Mouse (Mus musculus): ENCODE data around the gene Dnajb7. TPM values are rescaled to one million over a fixed set of nuclear protein-coding genes. Genes with fewer than 3 reads are reported as not detected.

Dnajb7 gene
- polyA plus RNA-seq, 1 experiment from 2014 or later: 1.6 TPM

GRCm38 (mm10) chr15:81374621-81375020 lies 33.5 kb downstream of the Dnajb7 start:
- WGBS: 89% methylated on average over 11 of the region's 11 CpGs
- peaks cover 10% of the 10 kb centered on the region for H3K36me3 ChIP-seq (ENCODE audit: control insufficient read depth, insufficient read depth, low read length)
- no peak for ATAC-seq

GRCm38 (mm10) chr15:81370356-81370755 lies 37.7 kb downstream of the Dnajb7 start:
- Histone ChIP-seq H3K4me2 (ENCODE audit: low read depth, low read length) (no peak overlapping the region), H3K9me3 (ENCODE audit: control insufficient read depth, low read length) (no peaks in the 10 kb centered on the region), H3K4me3 (ENCODE audit: low read length) (no peak overlapping the region), H3K36me3 (ENCODE audit: control insufficient read depth, insufficient read depth, low read length) (peaks cover 9% of the 10 kb centered on the region), H3K27ac (ENCODE audit: low read length) (no peak overlapping the region), H3K4me1 (ENCODE audit: control insufficient read depth, insufficient read depth, low read length) (0 out of 2 replicates have a peak, but pooled peaks cover 2% of the 10 kb centered on the region), H3K27me3 (replicated peaks; ENCODE audit: control insufficient read depth, insufficient read depth, low read length) (no peaks in the 10 kb centered on the region), H3K9ac (ENCODE audit: low read depth, low read length) (no peak overlapping the region)
- ATAC-seq: no peak
- WGBS: 64% methylated on average over 1 of the region's 1 CpGs

More at GRCm38 (mm10) chr15:81374621-81375020, 33.5 kb downstream of the Dnajb7 start:
- H3K4me3 ChIP-seq (ENCODE audit: low read length): no peak overlapping the region
- no peak overlapping the region for H3K9ac ChIP-seq (ENCODE audit: low read depth, low read length)
- no peaks in the 10 kb centered on the region for H3K9me3 ChIP-seq (ENCODE audit: control insufficient read depth, low read length)
- no peaks in the 10 kb centered on the region for H3K4me1 ChIP-seq (ENCODE audit: control insufficient read depth, insufficient read depth, low read length)
- no peak overlapping the region for H3K27ac ChIP-seq (ENCODE audit: low read length)
- no peak overlapping the region for H3K4me2 ChIP-seq (ENCODE audit: low read depth, low read length)
- no peaks in the 10 kb centered on the region for H3K27me3 ChIP-seq (replicated peaks; ENCODE audit: control insufficient read depth, insufficient read depth, low read length)

- Histone ChIP-seq H3K4me3 (ENCODE audit: low read length) (no peak overlapping the region), H3K4me1 (ENCODE audit: control insufficient read depth, insufficient read depth, low read length) (0 out of 2 replicates have a peak, but pooled peaks cover 2% of the 10 kb centered on the region), H3K9ac (ENCODE audit: low read depth, low read length) (no peak overlapping the region), H3K36me3 (ENCODE audit: control insufficient read depth, insufficient read depth, low read length) (peaks cover 9% of the 10 kb centered on the region), H3K27ac (ENCODE audit: low read length) (no peak overlapping the region), H3K27me3 (replicated peaks; ENCODE audit: control insufficient read depth, insufficient read depth, low read length) (no peaks in the 10 kb centered on the region), H3K9me3 (ENCODE audit: control insufficient read depth, low read length) (no peaks in the 10 kb centered on the region), H3K4me2 (ENCODE audit: low read depth, low read length) (no peak overlapping the region)
- ATAC-seq: no peak
- 70% methylated on average over 1 of the region's 1 CpGs for WGBS
These were observed 39.5 kb downstream of the Dnajb7 start for GRCm38 (mm10) chr15:81368601-81369000.

- ATAC-seq: no peak
- Histone ChIP-seq H3K9ac (ENCODE audit: low read depth, low read length) (no peak overlapping the region), H3K4me2 (ENCODE audit: low read depth, low read length) (no peak overlapping the region), H3K27ac (ENCODE audit: low read length) (no peak overlapping the region), H3K4me3 (ENCODE audit: low read length) (no peak overlapping the region), H3K27me3 (replicated peaks; ENCODE audit: control insufficient read depth, insufficient read depth, low read length) (no peaks in the 10 kb centered on the region), H3K9me3 (ENCODE audit: control insufficient read depth, low read length) (no peaks in the 10 kb centered on the region), H3K36me3 (ENCODE audit: control insufficient read depth, insufficient read depth, low read length) (peaks cover 9% of the 10 kb centered on the region), H3K4me1 (ENCODE audit: control insufficient read depth, insufficient read depth, low read length) (0 out of 2 replicates have a peak, but pooled peaks cover 6% of the 10 kb centered on the region)
- 75% methylated on average over 4 of the region's 4 CpGs for WGBS
These were observed 41.9 kb downstream of the Dnajb7 start for GRCm38 (mm10) chr15:81366241-81366640.

GRCm38 (mm10) chr15:81365246-81365645 lies 42.9 kb downstream of the Dnajb7 start:
- H3K36me3 ChIP-seq (ENCODE audit: control insufficient read depth, insufficient read depth, low read length): peaks cover 5% of the 10 kb centered on the region
- H3K27ac ChIP-seq (ENCODE audit: low read length): no peak overlapping the region
- WGBS: 77% methylated on average over 8 of the region's 8 CpGs
- no peak overlapping the region for H3K9ac ChIP-seq (ENCODE audit: low read depth, low read length)
- peaks cover 10% of the 10 kb centered on the region; the same call in 1 of the 2 replicates for H3K4me1 ChIP-seq (ENCODE audit: control insufficient read depth, insufficient read depth, low read length)
- H3K4me2 ChIP-seq (ENCODE audit: low read depth, low read length): no peak overlapping the region
- ATAC-seq: 0 out of 2 replicates have a peak, but pooled peaks have one; percentile 37
- no peaks in the 10 kb centered on the region for H3K9me3 ChIP-seq (ENCODE audit: control insufficient read depth, low read length)
- no peak overlapping the region for H3K4me3 ChIP-seq (ENCODE audit: low read length)
- H3K27me3 ChIP-seq (replicated peaks; ENCODE audit: control insufficient read depth, insufficient read depth, low read length): no peaks in the 10 kb centered on the region

- ATAC-seq: no peak
- Histone ChIP-seq H3K4me3 (ENCODE audit: low read length) (no peak overlapping the region), H3K4me1 (ENCODE audit: control insufficient read depth, insufficient read depth, low read length) (peaks cover 11% of the 10 kb centered on the region; the same call in 1 of the 2 replicates), H3K27me3 (replicated peaks; ENCODE audit: control insufficient read depth, insufficient read depth, low read length) (no peaks in the 10 kb centered on the region), H3K27ac (ENCODE audit: low read length) (no peak overlapping the region), H3K36me3 (ENCODE audit: control insufficient read depth, insufficient read depth, low read length) (peaks cover 5% of the 10 kb centered on the region; the same call in 1 of the 2 replicates), H3K9me3 (ENCODE audit: control insufficient read depth, low read length) (no peaks in the 10 kb centered on the region), H3K9ac (ENCODE audit: low read depth, low read length) (no peak overlapping the region), H3K4me2 (ENCODE audit: low read depth, low read length) (no peak overlapping the region)
- 79% methylated on average over 1 of the region's 1 CpGs for WGBS
These were observed 43.8 kb downstream of the Dnajb7 start for GRCm38 (mm10) chr15:81364271-81364670.

- Histone ChIP-seq H3K9me3 (ENCODE audit: control insufficient read depth, low read length) (no peaks in the 10 kb centered on the region), H3K36me3 (ENCODE audit: control insufficient read depth, insufficient read depth, low read length) (peaks cover 5% of the 10 kb centered on the region; the same call in 1 of the 2 replicates), H3K4me2 (ENCODE audit: low read depth, low read length) (no peak overlapping the region), H3K27me3 (replicated peaks; ENCODE audit: control insufficient read depth, insufficient read depth, low read length) (no peaks in the 10 kb centered on the region), H3K27ac (ENCODE audit: low read length) (no peak overlapping the region), H3K9ac (ENCODE audit: low read depth, low read length) (no peak overlapping the region), H3K4me1 (ENCODE audit: control insufficient read depth, insufficient read depth, low read length) (peaks cover 14% of the 10 kb centered on the region; the same call in 1 of the 2 replicates), H3K4me3 (ENCODE audit: low read length) (no peak overlapping the region)
- ATAC-seq: no peak
- WGBS: 74% methylated on average over 1 of the region's 1 CpGs
These were observed 45.6 kb downstream of the Dnajb7 start for GRCm38 (mm10) chr15:81362501-81362900.

- WGBS: 28% methylated on average over 10 of the region's 10 CpGs
- Histone ChIP-seq H3K4me3 (ENCODE audit: low read length) (no peak overlapping the region), H3K9me3 (ENCODE audit: control insufficient read depth, low read length) (no peaks in the 10 kb centered on the region), H3K4me2 (ENCODE audit: low read depth, low read length) (peak overlapping the region; percentile 77), H3K9ac (ENCODE audit: low read depth, low read length) (0 out of 2 replicates have a peak overlapping the region, but pooled peaks have one; percentile 7), H3K27ac (ENCODE audit: low read length) (peak overlapping the region; percentile 65), H3K4me1 (ENCODE audit: control insufficient read depth, insufficient read depth, low read length) (peaks cover 17% of the 10 kb centered on the region; the same call in 1 of the 2 replicates), H3K27me3 (replicated peaks; ENCODE audit: control insufficient read depth, insufficient read depth, low read length) (no peaks in the 10 kb centered on the region), H3K36me3 (ENCODE audit: control insufficient read depth, insufficient read depth, low read length) (peaks cover under 1% of the 10 kb centered on the region; the same call in 1 of the 2 replicates)
- no peak; the same call in 1 of the 2 replicates for ATAC-seq
These were observed 46.6 kb downstream of the Dnajb7 start for GRCm38 (mm10) chr15:81361417-81362015.

GRCm38 (mm10) chr15:81361022-81361404 lies 47.1 kb downstream of the Dnajb7 start:
- H3K4me1 ChIP-seq (ENCODE audit: control insufficient read depth, insufficient read depth, low read length): peaks cover 17% of the 10 kb centered on the region; the same call in 1 of the 2 replicates
- H3K27ac ChIP-seq (ENCODE audit: low read length): peak overlapping the region; percentile 65
- ATAC-seq: peak; percentile 57
- H3K36me3 ChIP-seq (ENCODE audit: control insufficient read depth, insufficient read depth, low read length): no peaks in the 10 kb centered on the region
- H3K9me3 ChIP-seq (ENCODE audit: control insufficient read depth, low read length): no peaks in the 10 kb centered on the region
- H3K9ac ChIP-seq (ENCODE audit: low read depth, low read length): peak overlapping the region; percentile 48; the same call in 1 of the 2 replicates
- WGBS: 29% methylated on average over 6 of the region's 6 CpGs
- H3K27me3 ChIP-seq (replicated peaks; ENCODE audit: control insufficient read depth, insufficient read depth, low read length): no peaks in the 10 kb centered on the region
- peak overlapping the region; percentile 76 for H3K4me3 ChIP-seq (ENCODE audit: low read length)
- peak overlapping the region; percentile 77 for H3K4me2 ChIP-seq (ENCODE audit: low read depth, low read length)

Measured in intestine, embryonic 16.5 days (tissue).